Mouse (Mus musculus): ENCODE measurements around the gene Neurog2. TPM values are rescaled to one million over a fixed set of nuclear protein-coding genes. Genes with fewer than 3 reads are reported as not detected.

The Neurog2 gene
- total RNA-seq (2017), result 0.29 TPM in 1 of 3 replicates, not detected in the others

GRCm38 (mm10) chr3:127633080-127634032, at the start of gene Neurog2:
Gene Neurog2 (plus strand): TSS chr3:127633135.
- no peak for ATAC-seq (replicated peaks; ENCODE audit: insufficient number of reproducible peaks, low FRiP score, low TSS enrichment, poor library complexity, severe bottlenecking)

GRCm38 (mm10) chr3:127597136-127597535, 35.8 kb upstream of the Neurog2 start:
- ATAC-seq (replicated peaks; ENCODE audit: insufficient number of reproducible peaks, low FRiP score, low TSS enrichment, poor library complexity, severe bottlenecking), result no peak

GRCm38 (mm10) chr3:127608109-127608508, 24.8 kb upstream of the Neurog2 start:
- ATAC-seq (replicated peaks; ENCODE audit: insufficient number of reproducible peaks, low FRiP score, low TSS enrichment, poor library complexity, severe bottlenecking), result no peak

GRCm38 (mm10) chr3:127625296-127625695, 7.6 kb upstream of the Neurog2 start:
- peak; percentile 81 for ATAC-seq (replicated peaks; ENCODE audit: insufficient number of reproducible peaks, low FRiP score, low TSS enrichment, poor library complexity, severe bottlenecking)

GRCm38 (mm10) chr3:127625701-127626399, 7.1 kb upstream of the Neurog2 start:
- no peak for ATAC-seq (replicated peaks; ENCODE audit: insufficient number of reproducible peaks, low FRiP score, low TSS enrichment, poor library complexity, severe bottlenecking)

- ATAC-seq (replicated peaks; ENCODE audit: insufficient number of reproducible peaks, low FRiP score, low TSS enrichment, poor library complexity, severe bottlenecking), result no peak
Measured at GRCm38 (mm10) chr3:127626524-127626923, 6.4 kb upstream of the Neurog2 start.

GRCm38 (mm10) chr3:127627151-127627955, 5.6 kb upstream of the Neurog2 start:
- no peak for ATAC-seq (replicated peaks; ENCODE audit: insufficient number of reproducible peaks, low FRiP score, low TSS enrichment, poor library complexity, severe bottlenecking)

GRCm38 (mm10) chr3:127627956-127628310, 5.0 kb upstream of the Neurog2 start:
- no peak for ATAC-seq (replicated peaks; ENCODE audit: insufficient number of reproducible peaks, low FRiP score, low TSS enrichment, poor library complexity, severe bottlenecking)

- no peak for ATAC-seq (replicated peaks; ENCODE audit: insufficient number of reproducible peaks, low FRiP score, low TSS enrichment, poor library complexity, severe bottlenecking)
Measured at GRCm38 (mm10) chr3:127628311-127629184, 4.4 kb upstream of the Neurog2 start.

- no peak for ATAC-seq (replicated peaks; ENCODE audit: insufficient number of reproducible peaks, low FRiP score, low TSS enrichment, poor library complexity, severe bottlenecking)
Measured at GRCm38 (mm10) chr3:127630190-127630589, 2.7 kb upstream of the Neurog2 start.

- no peak for ATAC-seq (replicated peaks; ENCODE audit: insufficient number of reproducible peaks, low FRiP score, low TSS enrichment, poor library complexity, severe bottlenecking)
Measured at GRCm38 (mm10) chr3:127630735-127631372, 2.1 kb upstream of the Neurog2 start.

- no peak for ATAC-seq (replicated peaks; ENCODE audit: insufficient number of reproducible peaks, low FRiP score, low TSS enrichment, poor library complexity, severe bottlenecking)
Measured at GRCm38 (mm10) chr3:127631582-127631981, 1.4 kb upstream of the Neurog2 start.

- ATAC-seq (replicated peaks; ENCODE audit: insufficient number of reproducible peaks, low FRiP score, low TSS enrichment, poor library complexity, severe bottlenecking), result no peak
Measured at GRCm38 (mm10) chr3:127632531-127632930, 404 bp upstream of the Neurog2 start.

GRCm38 (mm10) chr3:127634101-127634983, 1.4 kb downstream of the Neurog2 start:
- peak; percentile 59 for ATAC-seq (replicated peaks; ENCODE audit: insufficient number of reproducible peaks, low FRiP score, low TSS enrichment, poor library complexity, severe bottlenecking)

GRCm38 (mm10) chr3:127634984-127635349, 2.0 kb downstream of the Neurog2 start:
- ATAC-seq (replicated peaks; ENCODE audit: insufficient number of reproducible peaks, low FRiP score, low TSS enrichment, poor library complexity, severe bottlenecking), result no peak

GRCm38 (mm10) chr3:127639875-127640761, 7.2 kb downstream of the Neurog2 start:
- 0 out of 2 replicates have a peak, but pooled peaks have one; percentile 35 for ATAC-seq (replicated peaks; ENCODE audit: insufficient number of reproducible peaks, low FRiP score, low TSS enrichment, poor library complexity, severe bottlenecking)

All from monocyte, adult 5-6 weeks (primary cell).